Mouse (Mus musculus) E14TG2a.4 (cell line): ENCODE measurements at regions not wholly inside any gene's neighbourhood (a gene's known extent, or its start where the extent isn't known, plus 50 kb on each side); places are given as distances from the start of the nearest gene placed in this dataset.

Experiments used
- CTCF ChIP-seq: conservative IDR thresholded peaks from 2 replicates; pipeline ENCODE4 v1.5.1; 2014; ENCODE audit warnings: low read length
- NANOG ChIP-seq: IDR thresholded peaks from 2 replicates; pipeline ENCODE4 v1.6.1; 2014; ENCODE audit warnings: borderline replicate concordance, low read length, mixed read lengths

DNA sequence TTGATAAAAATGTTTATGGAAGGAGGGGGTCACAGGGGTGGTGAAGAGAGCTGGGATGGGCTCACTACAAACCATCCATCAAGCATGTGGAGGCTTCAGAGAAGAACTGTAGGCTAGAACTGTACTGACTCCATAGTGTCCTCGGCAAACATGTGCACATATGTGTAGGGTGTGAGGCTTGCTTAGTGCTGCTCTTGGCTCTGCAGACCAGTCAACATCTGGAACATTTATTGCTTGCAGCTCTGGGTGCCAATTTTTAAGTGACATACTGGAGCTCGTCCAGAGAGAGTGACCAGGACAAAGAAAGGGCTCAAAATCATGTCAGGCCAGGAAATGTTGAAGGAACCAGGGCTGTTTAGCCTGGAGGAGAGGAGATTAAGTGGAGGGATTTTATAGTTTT lies 588.7 kb upstream of the 2610301B20Rik start:
- no peak for TF ChIP-seq NANOG
- TF ChIP-seq CTCF, result no peak
